Mouse (Mus musculus) embryo, embryonic 11 days (tissue): ENCODE results near the gene Iba57.

Source experiments
- DNase-seq: peaks from one replicate; pipeline ENCODE4 v3.0.0-alpha.2; 2015

The Iba57 gene

DNA sequence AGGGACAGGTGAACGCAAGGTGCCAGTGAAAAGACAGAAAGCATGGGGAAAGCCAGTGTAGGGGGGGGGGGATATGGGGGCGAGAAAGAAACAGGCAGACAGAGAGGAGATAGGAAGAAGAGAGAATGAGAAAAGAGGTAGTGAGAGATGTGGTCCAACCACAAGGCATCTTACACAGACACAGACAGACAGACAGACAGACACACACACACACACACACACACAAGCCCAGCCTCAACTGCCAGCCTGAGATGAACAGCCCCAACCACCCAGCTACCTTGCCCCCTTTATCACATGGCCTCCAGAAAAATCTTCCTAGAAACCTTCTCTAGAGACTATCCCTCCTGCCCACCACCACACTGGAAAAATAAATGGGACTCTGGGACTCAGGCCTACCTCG, 31.5 kb downstream of the Iba57 start:
- no peak for DNase-seq

DNA sequence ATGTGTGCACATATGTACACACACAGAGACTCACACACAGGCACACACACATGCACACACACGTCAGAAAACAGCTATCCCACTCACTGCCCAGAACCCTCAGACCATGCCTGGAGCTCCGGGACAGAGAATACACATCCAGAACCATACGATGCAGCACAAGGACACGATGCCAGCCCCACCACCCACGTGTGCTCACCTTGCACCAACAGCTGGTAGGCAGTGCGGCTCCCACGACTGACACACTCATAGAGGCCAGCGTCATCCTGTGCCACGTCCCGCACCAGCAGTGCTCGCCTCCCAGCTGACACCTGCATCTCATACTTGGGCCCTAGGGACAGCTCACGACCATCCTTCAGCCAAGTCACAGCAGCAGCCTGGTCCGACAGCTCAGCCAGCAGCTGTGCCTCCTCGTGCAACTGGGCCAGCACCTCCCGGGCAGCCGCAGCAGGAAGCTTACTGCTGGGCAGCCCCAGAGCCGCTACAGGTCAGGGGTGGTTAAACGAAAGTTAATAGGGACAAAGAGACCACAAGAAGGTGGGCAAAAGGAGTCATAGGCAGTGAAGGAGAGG, 32.1 kb downstream of the Iba57 start:
- DNase-seq, result no peak

DNA sequence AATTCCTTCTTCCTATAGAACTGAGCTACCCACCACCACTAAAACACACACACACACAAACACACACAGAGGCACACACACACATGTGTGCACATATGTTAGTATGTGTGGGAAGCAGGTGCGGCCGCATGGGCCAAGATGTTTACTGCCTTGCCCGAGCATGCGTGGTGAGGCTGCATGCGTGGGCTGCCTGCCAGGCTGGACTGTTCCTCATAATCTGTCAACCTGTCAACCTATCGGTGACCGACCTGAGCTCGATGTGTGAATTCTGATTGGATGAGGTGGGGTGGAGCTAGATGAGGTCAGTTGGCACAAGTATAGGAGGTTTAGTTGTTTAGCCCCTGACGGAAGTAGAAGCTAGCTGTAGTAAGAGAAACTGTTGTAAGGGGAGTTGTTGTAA, 32.8 kb downstream of the Iba57 start:
- DNase-seq, result no peak

DNA sequence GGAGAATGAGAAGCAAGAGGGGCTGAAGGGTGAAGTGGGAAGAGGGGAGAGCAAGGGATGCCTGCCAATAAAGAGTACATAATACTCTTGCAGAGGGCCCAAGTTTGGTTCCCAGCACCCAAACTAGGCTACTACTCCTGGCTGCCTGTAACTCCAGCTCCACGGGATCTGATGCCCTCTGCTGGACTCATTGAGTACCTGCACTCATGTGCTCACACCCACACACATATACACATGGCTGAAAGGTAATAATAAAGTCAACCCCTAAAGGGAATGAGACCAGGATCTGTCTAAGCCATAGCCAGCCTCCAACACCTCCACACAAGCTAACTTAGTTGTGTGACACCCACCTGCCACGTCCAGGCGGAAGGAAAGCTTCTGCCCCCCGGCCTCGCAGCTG, 57.6 kb downstream of the Iba57 start:
- DNase-seq, result no peak
